Mouse (Mus musculus): ENCODE results near the gene Gm5478. TPM values are rescaled to one million over a fixed set of nuclear protein-coding genes. Genes with fewer than 3 reads are reported as not detected.
"Not testable (repeated sequence)": the region's sequence is repeated elsewhere in the genome, so short reads cannot be mapped to it uniquely, and the experiment has no call there.

Gene Gm5478
- not detected in 3 replicates for total RNA-seq (2017)

GRCm38 (mm10) chr15:101647280-101647679, at the start of gene Gm5478:
Gene Gm5478 (minus strand): TSS chr15:101647380.
- ATAC-seq (replicated peaks; ENCODE audit: insufficient number of reproducible peaks, low FRiP score, low TSS enrichment, poor library complexity, severe bottlenecking): no peak

- no peak for ATAC-seq (replicated peaks; ENCODE audit: insufficient number of reproducible peaks, low FRiP score, low TSS enrichment, poor library complexity, severe bottlenecking)
Measured at GRCm38 (mm10) chr15:101694207-101694606, 47.0 kb upstream of the Gm5478 start, which contains the start of gene Krt6a. Gene Krt6a (minus strand): TSS chr15:101694307.

- not testable (repeated sequence) for ATAC-seq (replicated peaks; ENCODE audit: insufficient number of reproducible peaks, low FRiP score, low TSS enrichment, poor library complexity, severe bottlenecking)
Measured at GRCm38 (mm10) chr15:101690460-101690859, 43.3 kb upstream of the Gm5478 start.

GRCm38 (mm10) chr15:101688161-101688560, 41.0 kb upstream of the Gm5478 start:
- ATAC-seq (replicated peaks; ENCODE audit: insufficient number of reproducible peaks, low FRiP score, low TSS enrichment, poor library complexity, severe bottlenecking): no peak

GRCm38 (mm10) chr15:101680187-101680586, 33.0 kb upstream of the Gm5478 start, which contains the start of gene Krt6b:
Gene Krt6b (minus strand): TSS chr15:101680287.
- ATAC-seq (replicated peaks; ENCODE audit: insufficient number of reproducible peaks, low FRiP score, low TSS enrichment, poor library complexity, severe bottlenecking): no peak

GRCm38 (mm10) chr15:101675978-101676377, 28.8 kb upstream of the Gm5478 start:
- no peak for ATAC-seq (replicated peaks; ENCODE audit: insufficient number of reproducible peaks, low FRiP score, low TSS enrichment, poor library complexity, severe bottlenecking)

GRCm38 (mm10) chr15:101652736-101653265, 5.6 kb upstream of the Gm5478 start:
- no peak for ATAC-seq (replicated peaks; ENCODE audit: insufficient number of reproducible peaks, low FRiP score, low TSS enrichment, poor library complexity, severe bottlenecking)

GRCm38 (mm10) chr15:101627884-101628283, 19.3 kb downstream of the Gm5478 start, which contains the start of gene Gm5414:
Gene Gm5414 (minus strand): TSS chr15:101628188.
- no peak for ATAC-seq (replicated peaks; ENCODE audit: insufficient number of reproducible peaks, low FRiP score, low TSS enrichment, poor library complexity, severe bottlenecking)

- no peak for ATAC-seq (replicated peaks; ENCODE audit: insufficient number of reproducible peaks, low FRiP score, low TSS enrichment, poor library complexity, severe bottlenecking)
Measured at GRCm38 (mm10) chr15:101599123-101599522, 48.1 kb downstream of the Gm5478 start.

Other genes with a start within 250 kb of the Gm5478 start
- gene Krt7, start 236.3 kb downstream of the Gm5478 start, total RNA-seq (2017): 3.0 to 8.2 TPM (median 4.9 TPM) in 3 replicates
- not detected in 3 replicates for gene Krt87, start 208.6 kb downstream of the Gm5478 start, total RNA-seq (2017)
- gene Krt88, start 199.6 kb downstream of the Gm5478 start, total RNA-seq (2017): not detected in 3 replicates
- gene Krt81, start 183.6 kb downstream of the Gm5478 start, total RNA-seq (2017): not detected in 3 replicates
- gene Krt86, start 173.9 kb downstream of the Gm5478 start, total RNA-seq (2017): 0.11 to 2.1 TPM in 2 of 3 replicates, not detected in the other
- gene Krt83, start 155.9 kb downstream of the Gm5478 start, total RNA-seq (2017): not detected in 3 replicates
- gene Gm49425, start 130.1 kb downstream of the Gm5478 start, total RNA-seq (2017): not detected in 3 replicates
- gene Krt84, start 114.6 kb downstream of the Gm5478 start, total RNA-seq (2017): not detected in 3 replicates
- gene Krt82, start 96.7 kb downstream of the Gm5478 start, total RNA-seq (2017): not detected in 3 replicates
- gene Krt90, start 84.4 kb downstream of the Gm5478 start, total RNA-seq (2017): not detected in 3 replicates
- not detected in 3 replicates for gene Krt75, start 73.5 kb downstream of the Gm5478 start, total RNA-seq (2017)
- not detected in 3 replicates for gene Gm5414, start 19.2 kb downstream of the Gm5478 start, total RNA-seq (2017)
- gene Krt6b, start 32.9 kb upstream of the Gm5478 start, total RNA-seq (2017): not detected in 3 replicates
- not detected in 3 replicates for gene Krt6a, start 46.9 kb upstream of the Gm5478 start, total RNA-seq (2017)
- gene Krt5, start 65.5 kb upstream of the Gm5478 start, total RNA-seq (2017): not detected in 3 replicates
- not detected in 3 replicates for gene Krt71, start 95.7 kb upstream of the Gm5478 start, total RNA-seq (2017)
- gene Krt72, start 139.1 kb upstream of the Gm5478 start, total RNA-seq (2017): not detected in 3 replicates
- gene Krt73, start 155.0 kb upstream of the Gm5478 start, total RNA-seq (2017): not detected in 3 replicates
- gene Krt2, start 170.8 kb upstream of the Gm5478 start, total RNA-seq (2017): not detected in 3 replicates
- not detected in 3 replicates for gene Krt1, start 203.4 kb upstream of the Gm5478 start, total RNA-seq (2017)
- not detected in 3 replicates for gene Krt77, start 222.3 kb upstream of the Gm5478 start, total RNA-seq (2017)
- gene Krt76, start 245.5 kb upstream of the Gm5478 start, total RNA-seq (2017): not detected in 3 replicates

Data from monocyte, adult 5-6 weeks (primary cell).